Mouse (Mus musculus): ENCODE results near the gene Pxylp1.

GRCm38 (mm10) chr9:96887954-96888353 lies 4.5 kb downstream of the Pxylp1 start:
- no peak for TF ChIP-seq POLR2A (IDR thresholded peaks at IDR 0.05; ENCODE audit: borderline replicate concordance, extremely low read depth, insufficient read depth, insufficient read length, poor library complexity, severe bottlenecking)
- no peak for TF ChIP-seq CTCF (IDR thresholded peaks at IDR 0.05; ENCODE audit: borderline replicate concordance, extremely low read depth, insufficient read depth, insufficient read length)

Measured in brain, embryonic 14.5 days (tissue).